ENCODE assay signal across 10 mouse cellular contexts in genomic region chr9:58815552-58816260, GRCm38 (mm10). TPM values are rescaled to one million over a fixed set of nuclear protein-coding genes. Genes with fewer than 3 reads are reported as not detected.
DNase-seq lines count a peak whose midpoint lies in the region; ATAC-seq and TF ChIP-seq lines count a peak whose summit lies in the region.
"Had no signal": no experiment of that assay in that cellular context is flagged by ENCODE, and none has a peak within 500 bp of the region (broad histone marks: within the 10 kb centered on the region; RNA-seq: fewer than 3 reads in every experiment).

No protein-coding gene starts in this region.

- H3K4me3 ChIP-seq in kidney, embryonic 15.5 days (replicated peaks): no peak overlapping the region
- H3K4me3 ChIP-seq in embryonic facial prominence, embryonic 15.5 days (replicated peaks): no peak overlapping the region
- H3K4me3 ChIP-seq in olfactory bulb, adult 2 months (ENCODE audit: insufficient read depth, low read depth, low read length): no peak overlapping the region

- H3K9me3 ChIP-seq in kidney, embryonic 15.5 days (replicated peaks): no peaks in the 10 kb centered on the region
- no peaks in the 10 kb centered on the region for H3K9me3 ChIP-seq in embryonic facial prominence, embryonic 15.5 days (replicated peaks)

- no peak overlapping the region for H3K4me2 ChIP-seq in kidney, embryonic 15.5 days
- H3K4me2 ChIP-seq in embryonic facial prominence, embryonic 15.5 days (replicated peaks): no peak overlapping the region

- ATAC-seq in kidney, embryonic 15.5 days (replicated peaks; ENCODE audit: low FRiP score): peak; percentile 74; the same call in 1 of the 2 replicates
- ATAC-seq in embryonic facial prominence, embryonic 15.5 days (ENCODE audit: insufficient number of reproducible peaks, low FRiP score, low TSS enrichment, low read depth): 0 out of 2 replicates have a peak, but pooled peaks have one; percentile 22
- ATAC-seq: Patski had no signal

- no peaks in the 10 kb centered on the region for H3K36me3 ChIP-seq in kidney, embryonic 15.5 days
- H3K36me3 ChIP-seq in embryonic facial prominence, embryonic 15.5 days: no peaks in the 10 kb centered on the region

- no peak for TF ChIP-seq POLR2A in olfactory bulb, adult 2 months (IDR thresholded peaks at IDR 0.05; ENCODE audit: insufficient read depth, low read depth, low read length)

- H3K27ac ChIP-seq in kidney, embryonic 15.5 days: no peak overlapping the region
- no peak overlapping the region for H3K27ac ChIP-seq in embryonic facial prominence, embryonic 15.5 days (replicated peaks)
- H3K27ac ChIP-seq in olfactory bulb, adult 2 months (ENCODE audit: insufficient read depth, low read depth, low read length): peak overlapping the region; percentile 63

- H3K9ac ChIP-seq in kidney, embryonic 15.5 days: no peak overlapping the region
- H3K9ac ChIP-seq in embryonic facial prominence, embryonic 15.5 days: no peak overlapping the region

- H3K27me3 ChIP-seq in kidney, embryonic 15.5 days: peaks cover 45% of the 10 kb centered on the region
- H3K27me3 ChIP-seq in embryonic facial prominence, embryonic 15.5 days: peaks cover 24% of the 10 kb centered on the region

- no peak for TF ChIP-seq CTCF in olfactory bulb, adult 2 months (IDR thresholded peaks at IDR 0.05; ENCODE audit: insufficient read depth, low read depth, low read length)

- peaks cover 9% of the 10 kb centered on the region for H3K4me1 ChIP-seq in kidney, embryonic 15.5 days
- 0 out of 2 replicates have a peak, but pooled peaks cover 6% of the 10 kb centered on the region for H3K4me1 ChIP-seq in embryonic facial prominence, embryonic 15.5 days
- H3K4me1 ChIP-seq in olfactory bulb, adult 2 months (ENCODE audit: control insufficient read depth, insufficient read depth, low read length): peaks cover 48% of the 10 kb centered on the region

- no peak for DNase-seq in kidney, adult 8-10 months
- DNase-seq in layer of hippocampus, adult 18-20 months (ENCODE audit: low spot score in 2 of 2): peak; percentile 78 to 79
- no peak for DNase-seq in lung, postnatal 14 days
- DNase-seq in urinary bladder, postnatal 36 days (ENCODE audit: low spot score in 2 of 2): no peak
- DNase-seq: liver had no signal

- WGBS in kidney, embryonic 15.5 days: 43% methylated on average over 15 of the region's 15 CpGs
- WGBS in embryonic facial prominence, embryonic 15.5 days: 39% methylated on average over 15 of the region's 15 CpGs
- 50% methylated on average over 15 of the region's 15 CpGs for WGBS in olfactory bulb, adult 2 months

RNA-seq across cellular contexts. Expression of gene Hcn4, which starts 7.5 kb away (rescaled TPM):
- 0.26 and 0.40 TPM in 2 replicates for polyA plus RNA-seq in kidney, embryonic 15.5 days (2015; fragmentation: Nextera tagmentation; extraction: Ambion mirVana)
- 0.28 and 0.41 TPM in 2 replicates for polyA plus RNA-seq in embryonic facial prominence, embryonic 15.5 days (2015; fragmentation: Nextera tagmentation; extraction: Ambion mirVana)
- total RNA-seq in layer of hippocampus, adult 18-20 months (2021): 1 to 10 TPM; 1.6 to 1.9 TPM
- not detected in 2 replicates for polyA plus RNA-seq in olfactory bulb, adult 2 months (2012; ENCODE audit: insufficient read depth, insufficient read length, low replicate concordance, missing spikeins)
- total RNA-seq: hematopoietic stem cell, adult 5-6 weeks had no signal

Comparison
In these comparisons a context has a peak if more than half of its experiments do, and no peak if none do; other contexts are left out.
1. DNase-seq: peak in layer of hippocampus, adult 18-20 months (2 of 2); none in kidney, adult 8-10 months (0 of 2), lung, postnatal 14 days (single experiment) and urinary bladder, postnatal 36 days (0 of 2).